Mouse (Mus musculus): Measurements from ENCODE around the gene Smarcd3.
A peak's percentile ranks its signal among the peaks of the same experiment; 100 is the strongest.

Smarcd3 gene

DNA sequence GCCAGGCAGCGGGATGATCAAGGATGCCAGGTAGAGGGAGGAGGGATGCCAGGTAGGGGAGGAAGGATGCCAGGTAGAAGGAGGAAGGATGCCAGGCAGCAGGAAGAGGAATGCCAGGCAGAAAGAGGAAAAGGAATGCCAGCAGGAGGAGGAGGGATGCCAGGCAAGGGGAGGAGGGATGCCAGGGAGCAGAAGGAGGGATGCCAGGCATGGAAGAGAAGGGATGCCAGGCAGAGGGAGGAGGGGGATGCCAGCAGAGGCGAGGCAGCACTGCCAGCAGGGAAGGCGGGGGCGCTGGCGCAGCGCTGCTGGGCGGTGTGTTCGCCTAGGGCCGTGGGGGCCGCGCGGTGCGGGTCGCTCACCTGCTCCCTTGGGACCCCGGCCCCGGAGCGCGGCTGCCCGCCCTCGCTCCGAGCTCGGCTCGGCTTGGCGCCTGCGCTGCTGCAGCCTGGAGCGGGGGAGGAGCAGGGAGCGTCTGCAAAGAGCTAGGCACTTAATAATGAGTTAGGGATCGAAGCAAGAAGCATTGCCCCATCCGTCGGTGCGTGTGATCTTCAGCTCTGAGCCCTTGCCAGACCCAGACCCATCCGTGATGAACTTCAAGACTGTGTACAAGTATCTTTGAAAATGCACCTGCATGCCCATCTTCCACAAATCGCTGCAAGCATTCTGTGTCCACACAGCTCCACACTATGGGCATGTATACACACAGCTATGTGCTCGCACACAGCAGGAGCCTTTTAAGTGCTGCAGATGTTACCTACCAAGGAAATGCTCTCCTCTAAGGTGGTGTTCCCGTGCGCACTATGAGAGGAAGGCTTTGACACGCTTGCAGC is at the start of gene Smarcd3:
Gene Smarcd3 (minus strand): TSS at position 426 of the 836 bp plus-strand sequence.
- DNase-seq (ENCODE audit: low spot score): peak; percentile 64

DNA sequence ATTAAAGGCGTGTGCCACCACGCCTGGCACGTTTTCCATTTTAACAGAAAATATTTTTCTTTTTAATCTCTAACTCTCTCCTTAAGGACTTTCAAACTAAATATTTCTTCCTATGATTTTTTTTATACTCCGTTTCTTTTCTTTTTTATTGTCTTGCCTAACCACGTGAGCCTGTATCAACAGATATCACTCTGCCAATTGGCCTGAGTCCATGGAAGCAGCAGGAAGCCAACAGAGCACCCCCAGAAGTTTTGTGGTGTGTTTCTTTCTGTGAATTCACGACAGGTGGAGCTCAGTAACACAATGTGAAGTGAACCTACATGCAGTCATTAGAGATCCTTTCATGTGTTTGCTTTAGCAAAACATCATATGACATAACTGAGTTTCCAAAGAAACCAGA is 37.2 kb upstream of the Smarcd3 start:
- DNase-seq (ENCODE audit: low spot score): no peak

DNA sequence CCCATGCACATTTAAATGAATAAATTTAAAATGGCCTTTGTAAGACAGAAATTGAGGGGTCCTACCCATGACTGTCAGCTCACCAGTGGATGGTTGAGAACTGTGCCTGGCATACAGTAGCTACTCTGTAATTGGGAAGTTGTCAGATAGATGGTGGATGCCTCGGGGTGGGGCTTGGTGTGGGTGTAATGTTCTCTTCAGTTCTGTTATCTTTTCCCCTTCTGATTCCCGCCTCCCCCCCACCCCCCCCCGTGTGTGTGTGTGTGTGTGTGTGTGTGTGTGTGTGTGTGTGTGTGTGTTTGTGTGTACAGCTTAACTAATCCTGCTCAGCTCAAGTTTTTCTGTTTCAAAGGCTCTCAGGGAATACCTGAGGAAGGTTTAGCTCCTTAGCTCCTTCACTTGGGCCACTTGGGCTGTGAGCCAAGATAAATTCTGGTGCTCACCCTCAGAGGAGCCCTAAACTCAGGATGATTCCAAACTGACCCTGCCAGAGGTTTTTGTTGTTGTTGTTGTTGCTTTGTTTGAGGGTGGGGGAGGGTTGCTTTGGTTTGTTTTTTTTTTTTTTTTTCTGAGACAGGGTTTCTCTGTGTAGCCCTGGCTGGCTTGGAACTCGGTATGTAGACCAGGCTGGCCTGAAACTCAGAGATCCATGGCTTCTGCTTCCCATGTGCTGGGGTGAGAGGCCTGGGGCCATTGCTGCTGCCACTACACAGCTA is 35.7 kb upstream of the Smarcd3 start:
- DNase-seq (ENCODE audit: low spot score): no peak

DNA sequence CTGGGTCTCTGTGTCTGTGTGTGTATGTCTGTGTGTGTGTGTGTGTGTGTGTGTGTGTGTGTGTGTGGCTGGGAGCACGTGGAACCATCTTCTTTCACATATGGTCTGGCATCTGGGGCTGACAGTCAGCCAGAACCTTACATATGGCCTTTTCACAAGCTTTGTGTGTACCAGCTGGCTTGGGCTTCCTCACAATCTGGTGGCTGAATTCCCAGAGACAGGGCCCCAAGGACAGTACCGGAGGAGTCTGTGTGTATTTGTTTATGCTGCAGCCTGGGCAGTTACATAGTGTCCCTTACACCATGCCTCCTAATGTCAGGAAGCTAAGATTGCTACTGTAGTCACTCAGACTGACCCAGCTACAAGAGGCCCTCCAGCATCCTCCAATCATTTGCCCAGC is 32.9 kb upstream of the Smarcd3 start:
- peak; percentile 27 for DNase-seq (ENCODE audit: low spot score)

DNA sequence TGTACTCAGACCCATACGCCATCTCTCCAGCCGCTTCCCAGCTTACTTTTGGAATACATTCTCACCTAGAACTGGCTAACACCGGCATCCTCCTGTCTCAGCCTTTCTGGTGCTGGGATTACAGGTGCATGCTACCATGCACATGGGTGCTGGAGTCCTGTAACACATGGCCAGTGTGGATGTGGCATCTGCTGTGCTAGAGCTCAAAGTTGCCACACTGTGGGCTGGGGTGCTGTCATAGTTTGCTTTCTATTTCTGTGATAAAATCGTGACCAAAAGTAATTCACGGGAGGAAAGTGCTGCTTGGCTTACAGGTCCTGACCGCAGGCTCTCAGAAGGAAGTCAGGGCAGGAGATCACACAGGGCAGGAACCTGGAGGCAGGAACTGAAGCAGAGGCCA is 30.3 kb upstream of the Smarcd3 start:
- DNase-seq (ENCODE audit: low spot score): no peak

DNA sequence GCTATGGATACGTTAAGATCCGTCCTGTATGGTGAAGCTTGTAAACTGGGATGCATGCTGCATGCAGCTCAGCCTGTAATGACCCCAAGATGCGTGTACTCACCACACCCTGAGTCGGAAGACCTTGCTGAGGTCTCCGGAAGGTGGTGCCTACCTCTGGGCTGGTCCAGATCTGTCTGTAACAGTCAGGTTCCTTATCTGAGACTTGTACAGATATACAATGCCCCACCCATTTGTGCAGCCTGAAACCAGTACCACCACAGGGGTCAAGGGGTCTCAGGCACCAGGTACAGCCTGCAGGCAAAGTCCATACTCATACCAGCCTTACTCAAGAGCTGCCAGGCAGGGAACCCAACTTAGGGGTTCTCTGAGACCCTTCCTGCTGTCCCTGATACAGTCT is 28.6 kb upstream of the Smarcd3 start:
- no peak for DNase-seq (ENCODE audit: low spot score)

DNA sequence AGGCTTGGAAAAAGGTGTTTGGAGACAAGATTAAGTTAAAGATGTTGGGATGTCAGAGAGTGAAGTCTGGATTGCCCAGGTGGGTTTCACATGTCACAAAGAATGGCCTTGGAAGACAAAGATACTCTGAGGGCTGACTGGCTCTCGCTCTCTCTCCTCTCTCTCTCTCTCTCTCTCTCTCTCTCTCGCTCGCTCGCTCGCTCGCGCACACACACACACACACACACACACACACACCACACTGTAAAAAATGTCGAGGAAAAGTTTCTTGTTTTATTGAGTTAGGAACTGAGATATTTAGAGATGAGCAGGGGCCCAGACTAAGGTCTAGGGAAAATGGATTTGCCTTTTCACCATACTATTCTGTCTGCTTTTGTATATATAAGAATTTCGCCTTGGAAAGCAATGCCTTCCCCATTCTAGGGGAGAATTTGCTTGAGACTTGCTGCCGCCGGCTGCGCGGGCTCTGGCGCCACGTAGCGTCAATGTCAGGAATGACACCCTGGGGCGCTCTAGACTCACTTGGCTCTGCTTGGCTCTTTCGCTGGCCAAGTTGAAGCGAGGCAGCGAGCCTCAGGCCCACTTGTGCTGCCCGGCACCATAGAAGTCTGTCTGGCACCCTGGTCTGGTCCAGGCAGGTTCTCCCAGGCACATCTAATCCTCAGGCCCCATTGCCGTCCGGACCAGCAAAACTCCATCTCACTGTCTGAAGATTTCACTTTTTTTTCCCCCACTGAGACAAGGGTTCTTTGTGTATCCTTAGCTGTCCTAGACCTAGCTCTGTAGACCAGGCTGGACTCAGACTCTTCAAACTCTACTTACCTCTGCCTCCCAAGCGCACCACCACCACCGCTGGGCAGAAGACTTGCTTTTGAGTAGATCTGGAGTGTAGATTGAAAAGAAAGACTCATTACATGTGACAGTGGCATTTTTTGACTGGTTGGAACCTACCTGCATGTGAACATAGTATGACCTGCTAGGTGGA is 27.8 kb upstream of the Smarcd3 start:
- peak; percentile 86 for DNase-seq (ENCODE audit: low spot score)

DNA sequence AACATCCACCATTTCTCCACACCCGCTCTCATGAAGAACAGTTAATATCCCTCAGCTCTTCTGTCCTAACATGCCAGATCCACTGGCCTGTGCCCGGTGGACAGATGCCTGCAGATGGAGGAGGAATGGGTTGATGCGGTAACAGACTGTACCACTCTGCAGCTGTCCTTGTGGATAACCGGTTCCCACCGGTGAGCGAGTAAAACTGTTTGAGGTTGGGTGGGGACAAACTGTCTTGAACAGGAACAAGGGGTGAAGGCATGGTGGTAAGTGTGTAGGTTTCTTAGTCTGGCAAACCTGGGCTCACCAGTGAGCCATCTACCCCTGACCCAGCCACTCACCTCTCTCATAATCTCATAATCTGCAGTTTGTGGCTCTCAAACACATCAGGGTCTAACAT is 27.1 kb upstream of the Smarcd3 start:
- no peak for DNase-seq (ENCODE audit: low spot score)

DNA sequence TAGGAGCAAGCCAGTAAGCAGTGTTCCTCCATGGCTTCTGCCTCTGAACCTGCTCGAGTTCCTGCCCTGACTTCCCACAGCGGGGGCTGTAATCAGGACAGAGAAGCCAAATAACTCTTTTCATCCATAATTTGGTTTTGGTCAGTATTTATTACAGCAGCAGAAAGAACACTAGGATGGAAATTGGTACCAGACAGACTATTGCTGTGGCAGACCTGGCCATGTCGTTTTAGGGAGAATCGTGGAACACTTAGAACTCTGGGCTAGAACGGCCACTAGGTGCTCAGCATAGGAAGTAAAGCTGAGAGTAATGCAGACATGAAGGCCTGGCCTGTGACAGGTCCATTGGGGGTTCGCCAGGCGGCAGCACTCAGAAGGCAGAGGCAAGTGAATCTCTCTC is 25.5 kb upstream of the Smarcd3 start:
- no peak for DNase-seq (ENCODE audit: low spot score)

DNA sequence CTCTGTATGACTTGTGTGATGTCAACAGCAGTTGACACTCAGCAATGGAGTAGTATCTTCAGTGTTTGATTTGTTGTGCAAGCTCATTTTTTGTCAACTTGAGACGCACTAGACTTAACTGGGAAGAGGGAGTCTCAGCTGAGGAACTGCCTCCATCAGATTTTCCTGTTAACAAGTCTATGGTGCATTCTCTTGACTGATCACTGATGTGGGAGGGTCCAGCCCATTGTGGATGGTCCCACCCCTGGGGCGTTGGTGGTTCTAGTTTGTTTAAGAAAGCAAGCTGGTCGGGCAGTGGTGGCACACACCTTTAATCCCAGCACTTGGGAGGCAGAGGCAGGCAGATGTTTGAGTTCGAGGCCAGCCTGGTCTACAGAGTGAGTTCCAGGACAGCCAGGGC is 25.0 kb upstream of the Smarcd3 start:
- no peak for DNase-seq (ENCODE audit: low spot score)

DNA sequence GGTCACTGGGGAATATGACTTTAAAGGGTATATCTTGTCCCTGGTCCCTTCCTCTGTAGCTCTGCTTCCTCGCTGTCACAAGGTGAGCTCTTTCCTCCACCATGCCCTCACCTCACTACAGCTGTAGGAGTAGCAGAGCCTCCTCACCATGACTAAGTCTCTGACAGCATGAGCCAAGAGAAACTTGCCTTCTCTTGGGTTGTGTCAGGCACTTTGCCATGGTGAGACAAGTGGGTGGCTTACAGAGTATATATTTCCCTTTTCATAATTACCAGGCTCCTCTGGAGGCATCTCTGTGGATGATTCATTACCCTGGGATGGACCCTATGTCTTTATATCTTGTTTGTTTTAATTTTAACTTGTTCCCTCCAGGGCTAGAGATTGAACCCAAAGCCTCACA is 21.2 kb upstream of the Smarcd3 start:
- DNase-seq (ENCODE audit: low spot score): no peak

DNA sequence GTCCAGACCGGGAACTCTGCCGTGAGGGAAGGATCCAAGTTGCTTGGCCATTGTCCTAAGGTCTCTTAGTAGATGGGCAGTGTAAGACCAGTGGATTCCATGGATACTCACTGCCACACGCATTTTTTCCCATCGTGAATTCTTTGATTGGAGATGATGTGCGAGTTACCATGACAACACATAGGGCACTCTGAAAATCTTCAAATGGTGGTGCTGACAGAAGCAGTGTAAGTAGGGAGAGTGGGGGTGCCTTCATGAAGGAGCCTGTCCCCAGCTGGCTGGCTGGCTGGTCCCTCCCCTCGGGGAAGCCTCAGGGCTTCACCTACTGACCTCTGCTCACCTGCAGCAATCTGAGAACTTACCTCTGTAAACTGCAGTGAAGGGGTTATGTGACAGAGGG is 14.9 kb upstream of the Smarcd3 start:
- DNase-seq (ENCODE audit: low spot score): no peak

DNA sequence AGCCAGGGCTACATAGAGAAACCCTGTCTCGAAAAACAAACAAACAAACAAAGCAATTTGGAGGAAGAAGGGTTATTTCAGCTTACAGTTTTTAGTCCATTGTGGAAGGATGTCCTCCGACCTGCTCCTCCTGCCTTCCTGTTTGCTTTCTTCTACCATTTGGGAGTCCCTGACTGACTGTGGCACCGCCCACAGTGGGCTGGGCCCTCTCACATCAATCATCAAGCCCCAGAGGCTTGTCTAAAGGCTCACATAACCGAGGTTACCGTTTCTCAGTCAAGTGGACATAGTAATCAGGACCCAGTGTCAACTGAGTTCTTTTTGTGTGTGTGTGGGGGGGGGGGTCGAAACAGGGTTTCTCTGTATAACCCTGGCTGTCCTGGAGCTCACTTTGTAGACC is 13.9 kb upstream of the Smarcd3 start:
- DNase-seq (ENCODE audit: low spot score): no peak

DNA sequence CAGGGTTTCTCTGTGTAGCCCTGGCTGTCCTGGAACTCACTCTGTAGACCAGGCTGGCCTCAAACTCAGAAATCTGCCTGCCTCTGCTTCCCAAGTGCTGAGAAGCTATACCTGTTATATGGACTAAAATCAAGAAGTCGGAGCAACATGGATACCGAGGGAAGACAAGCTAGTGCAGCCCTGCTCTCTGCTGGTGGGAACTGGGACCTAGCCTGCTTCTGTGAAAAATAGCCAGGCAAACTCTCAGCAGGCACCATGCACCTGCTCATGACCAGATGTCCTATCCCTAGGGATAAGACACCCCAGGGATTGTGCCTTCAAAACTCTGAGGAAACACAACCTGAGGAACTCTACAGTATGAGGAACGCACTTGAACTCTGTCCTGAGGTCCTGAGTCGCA is 12.8 kb upstream of the Smarcd3 start:
- DNase-seq (ENCODE audit: low spot score): no peak

DNA sequence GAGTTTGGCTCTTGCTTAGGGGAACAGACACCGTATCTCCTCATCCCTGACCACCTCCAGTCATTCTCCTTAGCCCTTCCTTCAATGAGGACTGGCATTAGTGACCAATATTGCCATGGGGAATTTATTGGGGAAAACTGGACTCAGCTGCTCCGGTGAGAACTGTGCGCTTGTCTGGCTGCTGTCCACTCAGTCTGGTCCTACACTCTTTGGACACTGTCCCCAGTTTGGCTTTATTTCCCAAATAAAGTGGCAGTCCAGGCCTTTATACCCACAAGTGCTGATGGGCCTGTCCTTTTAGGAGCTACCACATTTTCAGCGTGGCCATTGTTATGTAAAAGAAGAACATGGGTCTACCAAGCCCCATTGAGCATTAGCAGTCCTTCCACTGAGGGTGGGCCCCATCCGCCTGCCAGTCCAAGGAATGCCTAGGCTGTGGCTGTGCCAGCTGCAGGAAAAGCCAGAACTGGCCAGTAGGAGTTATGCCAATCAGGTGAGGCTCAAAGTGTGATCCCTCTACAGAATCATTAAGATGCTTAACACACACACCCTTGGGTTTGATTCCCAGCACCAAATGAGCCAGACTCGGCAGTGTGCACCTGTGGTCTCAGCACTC is 11.4 kb upstream of the Smarcd3 start:
- no peak for DNase-seq (ENCODE audit: low spot score)

DNA sequence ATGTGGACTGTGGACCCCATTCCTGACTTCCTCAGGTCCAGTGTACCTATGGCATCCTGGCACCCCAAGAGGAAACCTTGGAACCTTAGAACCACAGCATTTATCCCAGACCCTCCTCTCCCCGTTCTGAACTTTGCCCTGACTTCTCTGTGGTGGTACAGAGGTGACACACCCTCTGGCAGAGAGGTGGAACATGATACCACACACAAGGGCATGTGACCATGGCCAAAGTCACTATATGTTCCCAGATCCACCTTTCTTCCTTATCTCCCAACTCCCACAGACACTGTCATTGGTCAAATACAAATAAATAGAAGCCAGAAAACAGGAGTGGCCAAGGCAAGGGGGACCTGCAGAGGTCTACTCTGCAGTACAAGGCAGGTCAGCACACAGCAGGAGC is 10.9 kb upstream of the Smarcd3 start:
- no peak for DNase-seq (ENCODE audit: low spot score)

DNA sequence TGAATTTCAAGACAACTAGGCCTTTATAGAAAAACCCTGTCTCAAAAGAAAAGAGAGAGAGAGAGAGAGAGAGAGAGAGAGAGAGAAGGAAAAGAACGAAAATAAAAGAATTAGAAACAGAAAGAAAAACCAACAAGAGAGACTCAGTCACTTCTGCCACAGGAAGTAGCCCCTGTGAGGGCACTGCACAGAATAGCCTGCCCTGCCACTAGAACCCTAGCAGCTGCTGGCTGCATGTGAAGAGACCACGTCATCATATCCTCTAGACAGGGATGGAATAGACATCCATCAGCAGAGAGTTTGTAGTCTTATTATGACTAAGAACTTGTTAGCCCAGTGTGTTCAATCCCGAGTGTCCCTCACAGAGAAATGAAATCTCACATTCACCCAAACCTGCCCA is 5.5 kb upstream of the Smarcd3 start:
- no peak for DNase-seq (ENCODE audit: low spot score)

DNA sequence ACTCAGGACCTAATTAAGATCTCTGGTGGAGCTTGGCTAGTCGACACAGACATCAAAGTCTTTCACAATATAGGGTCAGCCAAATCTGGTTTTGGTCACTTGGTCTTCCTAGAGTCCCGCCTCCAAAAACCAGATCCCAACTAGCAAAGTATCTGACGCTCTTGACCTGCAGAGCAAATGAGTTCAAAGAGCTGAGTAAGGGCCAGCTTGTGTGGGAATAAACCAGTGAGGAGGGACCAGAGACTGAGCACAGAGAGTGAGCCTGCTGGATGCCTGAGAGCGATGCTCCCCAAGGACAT is 560 bp upstream of the Smarcd3 start:
- no peak for DNase-seq (ENCODE audit: low spot score)

DNA sequence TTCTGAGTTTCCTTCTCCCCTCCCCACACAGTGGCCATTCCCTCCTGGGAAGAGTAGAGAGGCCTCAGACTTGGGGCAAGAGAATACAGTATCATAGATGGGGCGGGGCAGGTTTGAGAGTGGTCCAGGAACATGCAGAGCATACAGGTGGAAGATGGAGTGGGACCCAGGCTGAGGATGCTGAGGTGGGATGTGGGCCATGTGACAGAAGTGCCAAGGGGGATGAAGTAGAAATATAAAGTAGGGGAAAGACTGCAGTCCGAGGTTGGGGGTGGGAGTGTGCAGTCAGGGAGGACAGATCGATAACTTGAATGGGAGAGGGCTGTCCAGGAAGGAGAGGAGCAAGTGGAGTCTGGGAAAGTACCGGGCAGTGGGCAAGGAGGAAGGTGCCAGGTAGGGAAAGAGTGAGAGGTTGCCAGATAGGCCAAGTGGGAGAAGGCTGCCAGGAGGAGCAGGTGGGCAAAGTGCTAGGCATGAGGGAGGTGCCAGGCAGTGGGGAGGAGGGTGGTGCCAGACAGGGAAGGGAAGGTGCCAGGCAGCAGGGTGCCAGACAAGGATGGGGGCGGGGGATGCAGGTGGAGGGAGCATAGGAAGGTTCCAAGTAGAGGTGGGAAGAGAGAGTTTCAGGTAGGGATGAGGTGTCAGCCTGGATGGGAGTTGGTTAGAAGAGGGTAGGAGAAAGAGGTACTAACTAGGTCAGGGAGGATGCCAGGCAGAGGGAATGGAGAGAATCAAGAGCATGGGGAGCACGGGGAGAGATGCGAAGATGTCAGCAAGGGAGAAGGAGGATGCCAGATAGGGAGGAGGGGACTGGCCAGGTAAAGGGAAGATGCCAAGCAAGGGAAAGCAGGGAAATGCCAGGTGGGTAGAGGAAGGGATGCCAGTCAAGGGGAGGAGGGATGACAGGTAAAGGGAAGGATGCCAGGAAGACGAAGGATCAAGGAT is 898 bp downstream of the Smarcd3 start:
- no peak for DNase-seq (ENCODE audit: low spot score)

DNA sequence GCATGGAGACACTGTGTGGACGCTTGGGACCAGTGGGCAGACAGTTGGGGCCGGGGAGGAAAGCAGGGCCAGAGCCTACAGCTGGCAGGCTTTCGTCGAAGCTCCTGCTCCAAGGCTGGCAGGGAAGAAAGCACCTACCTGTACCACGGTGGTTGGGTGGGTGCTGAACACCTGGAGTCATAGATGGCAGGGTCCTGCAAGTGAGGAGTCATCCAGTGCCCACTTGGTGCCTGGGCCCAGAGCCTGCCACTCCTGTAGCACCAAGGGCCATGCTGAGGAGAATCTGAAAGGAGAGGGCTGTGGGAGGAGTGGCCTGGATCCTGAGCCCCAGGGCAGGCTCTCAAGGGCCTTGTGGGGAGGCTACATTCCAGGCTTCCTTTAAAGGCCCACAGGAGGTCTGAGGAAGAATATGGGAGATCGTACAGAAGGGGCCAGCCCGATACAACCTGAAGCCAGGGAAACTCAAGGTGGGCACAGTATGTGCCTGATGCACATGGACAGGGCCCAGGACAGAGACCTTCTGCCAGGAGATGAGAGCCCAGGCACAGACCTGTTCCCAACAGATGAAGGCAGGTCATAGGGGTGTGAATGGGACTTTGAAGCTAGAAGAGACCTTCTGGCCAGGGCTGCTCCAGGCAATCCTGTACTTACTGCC is 1.7 kb downstream of the Smarcd3 start:
- DNase-seq (ENCODE audit: low spot score): no peak

DNA sequence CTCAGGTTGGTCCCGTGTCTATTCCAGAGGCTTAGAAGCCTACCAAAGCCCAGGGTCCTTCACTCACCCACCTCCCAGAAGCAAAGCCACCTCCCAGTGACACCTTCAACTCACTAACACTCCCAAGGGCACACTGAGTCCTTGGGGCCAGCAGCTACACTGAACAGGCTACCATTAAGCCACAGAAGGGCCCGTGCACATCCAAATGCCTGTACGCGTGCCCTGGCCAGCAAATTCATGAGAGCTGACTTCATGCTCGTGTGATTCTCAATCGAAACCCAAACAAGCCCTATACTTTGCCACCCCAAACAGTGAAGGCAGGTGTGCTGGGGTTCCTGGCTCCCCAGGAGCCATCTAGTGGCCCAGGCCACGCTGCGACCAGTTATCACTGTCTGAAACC is 3.6 kb downstream of the Smarcd3 start:
- no peak for DNase-seq (ENCODE audit: low spot score)

Measured in ovary, postnatal 36 days (tissue).